ENCODE assay signal across 8 mouse cellular contexts in the genomic region with DNA sequence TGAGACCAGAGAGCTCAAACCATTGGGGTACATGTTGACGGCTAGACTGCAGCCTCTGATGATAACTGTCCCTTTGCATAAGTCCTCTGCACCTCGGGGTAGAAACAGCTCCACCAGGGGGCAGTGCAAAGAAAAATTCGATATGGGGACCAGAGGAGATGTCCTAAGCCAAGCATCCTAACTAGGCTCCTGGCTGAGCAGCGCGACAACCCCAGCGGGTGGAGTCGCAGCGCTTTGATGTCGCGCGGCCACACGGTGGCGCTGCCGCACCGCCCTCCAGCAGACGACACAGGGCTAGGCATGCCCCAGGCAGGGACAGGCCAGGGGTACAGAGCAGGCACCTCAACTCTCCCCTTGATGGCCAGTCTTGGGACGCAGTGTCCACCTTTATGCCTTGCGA.
DNase-seq lines count a peak whose midpoint lies in the region; ATAC-seq lines count a peak whose summit lies in the region.

No protein-coding gene starts in this region.

- no peak overlapping the region for H3K9ac ChIP-seq in forebrain, embryonic 13.5 days
- H3K9ac ChIP-seq in liver, embryonic 16.5 days (ENCODE audit: low read depth, low read length) = no peak overlapping the region
- H3K9ac ChIP-seq in neural tube, embryonic 14.5 days (replicated peaks; ENCODE audit: low read depth, low read length) = 0 out of 2 replicates have a peak overlapping the region, but pooled peaks have one; percentile 2

- H3K27me3 ChIP-seq in forebrain, embryonic 13.5 days = no peaks in the 10 kb centered on the region
- H3K27me3 ChIP-seq in liver, embryonic 16.5 days (ENCODE audit: control insufficient read depth, insufficient read depth, low read depth, low read length) = peaks cover 6% of the 10 kb centered on the region
- H3K27me3 ChIP-seq in neural tube, embryonic 14.5 days (ENCODE audit: control insufficient read depth, insufficient read depth, low read length) = no peaks in the 10 kb centered on the region

- peak; percentile 79 for ATAC-seq in CD4-positive, CD25-positive, alpha-beta regulatory T cell, adult 4 months
- peak; percentile 95 for ATAC-seq in forebrain, embryonic 13.5 days
- ATAC-seq in liver, embryonic 16.5 days (ENCODE audit: low read depth) = peak; percentile 66
- peak; percentile 91 for ATAC-seq in neural tube, embryonic 14.5 days (ENCODE audit: low read depth)

- no peak overlapping the region for H3K4me3 ChIP-seq in forebrain, embryonic 13.5 days
- H3K4me3 ChIP-seq in liver, embryonic 16.5 days (ENCODE audit: low read depth, low read length) = no peak overlapping the region
- H3K4me3 ChIP-seq in neural tube, embryonic 14.5 days (ENCODE audit: low read depth, low read length) = no peak overlapping the region

- WGBS in forebrain, embryonic 13.5 days = 1% methylated on average over 18 of the region's 18 CpGs
- 4% methylated on average over 18 of the region's 18 CpGs for WGBS in liver, embryonic 16.5 days (ENCODE audit: insufficient replicate concordance)
- 3% methylated on average over 18 of the region's 18 CpGs for WGBS in neural tube, embryonic 14.5 days

- H3K27ac ChIP-seq in forebrain, embryonic 13.5 days = no peak overlapping the region
- no peak overlapping the region for H3K27ac ChIP-seq in liver, embryonic 16.5 days (ENCODE audit: low read length)
- H3K27ac ChIP-seq in neural tube, embryonic 14.5 days (ENCODE audit: low read depth, low read length) = no peak overlapping the region

- peaks cover 42% of the 10 kb centered on the region for H3K4me1 ChIP-seq in forebrain, embryonic 13.5 days
- no peaks in the 10 kb centered on the region for H3K4me1 ChIP-seq in liver, embryonic 16.5 days (ENCODE audit: control insufficient read depth, low read depth, low read length)
- H3K4me1 ChIP-seq in neural tube, embryonic 14.5 days (ENCODE audit: control insufficient read depth, insufficient read depth, low read length) = peaks cover 11% of the 10 kb centered on the region; the same call in 1 of the 2 replicates

- intact Hi-C loops in heart, postnatal 10 days (cut with DNase I) = loop anchor here (1.0 to 5.0 kb wide), 3 partner anchors 753 to 1022 kb away; no protein-coding TSS in a partner anchor

- peak; percentile 42 for DNase-seq in c-Kit-positive CD71-positive TER-119-positive erythroid progenitor cells, embryonic 14.5 days (ENCODE audit: low spot score)
- peak; percentile 87 to 89 for DNase-seq in heart, postnatal 10 days
- peak; percentile 87 to 91 for DNase-seq in kidney, postnatal 4 days
- peak; percentile 91 for DNase-seq in testis, postnatal 10 days (ENCODE audit: low spot score)

- H3K9me3 ChIP-seq in forebrain, embryonic 13.5 days (replicated peaks) = no peaks in the 10 kb centered on the region
- H3K9me3 ChIP-seq in liver, embryonic 16.5 days (replicated peaks; ENCODE audit: control insufficient read depth, low read length) = no peaks in the 10 kb centered on the region
- no peaks in the 10 kb centered on the region for H3K9me3 ChIP-seq in neural tube, embryonic 14.5 days (ENCODE audit: control insufficient read depth, low read length)

- peak overlapping the region; percentile 27 for H3K4me2 ChIP-seq in forebrain, embryonic 13.5 days
- H3K4me2 ChIP-seq in liver, embryonic 16.5 days (ENCODE audit: low read depth, low read length) = no peak overlapping the region
- no peak overlapping the region; the same call in 1 of the 2 replicates for H3K4me2 ChIP-seq in neural tube, embryonic 14.5 days (ENCODE audit: low read depth, low read length)

- H3K36me3 ChIP-seq in forebrain, embryonic 13.5 days (ENCODE audit: poor library complexity, severe bottlenecking) = no peaks in the 10 kb centered on the region
- H3K36me3 ChIP-seq in liver, embryonic 16.5 days (ENCODE audit: control insufficient read depth, insufficient read depth) = no peaks in the 10 kb centered on the region
- H3K36me3 ChIP-seq in neural tube, embryonic 14.5 days (ENCODE audit: control insufficient read depth, insufficient read depth, low read length) = no peaks in the 10 kb centered on the region
